Mouse (Mus musculus) CH12.LX (cell line): ENCODE results near the gene Lrmda. TPM values are rescaled to one million over a fixed set of nuclear protein-coding genes. Genes with fewer than 3 reads are reported as not detected.

Source experiments
- DNase-seq: peaks from one replicate; pipeline ENCODE4 v3.0.0-alpha.2; 2013; ENCODE audit errors: extremely low read depth
- H3K27ac ChIP-seq: 2 replicates; pipeline ENCODE4 v1.5.1; 2012; ENCODE audit warnings: low read depth, mild to moderate bottlenecking, control low read depth, moderate library complexity; ENCODE audit not compliant: insufficient read depth
- H3K27me3 ChIP-seq: replicated peaks from 2 replicates; pipeline ENCODE3; 2012; ENCODE audit warnings: inconsistent platforms
- H3K36me3 ChIP-seq, 2 experiments: replicated peaks in 1 of 2; 2 replicates each; pipeline versions ENCODE3 to v1.6.1; 2012; ENCODE audit warnings: inconsistent platforms in 1 of 2, low read length in 1 of 2, mild to moderate bottlenecking in 1 of 2, mixed read lengths in 1 of 2, moderate library complexity in 1 of 2; ENCODE audit not compliant: control insufficient read depth in 1 of 2, insufficient read depth in 1 of 2
- H3K4me1 ChIP-seq, 2 experiments: 2 replicates each; pipeline ENCODE4 v1.6.1; 2012; ENCODE audit warnings: inconsistent platforms in 1 of 2, moderate library complexity in 1 of 2; ENCODE audit not compliant: insufficient read depth in 2 of 2, control insufficient read depth in 1 of 2
- H3K4me2 ChIP-seq: 2 replicates; pipeline ENCODE4 v1.6.1; 2012; ENCODE audit warnings: low read depth, mild to moderate bottlenecking, control low read depth; ENCODE audit not compliant: poor library complexity, insufficient read depth, severe bottlenecking
- H3K4me3 ChIP-seq, 3 experiments: fragments of 150-350 bp in 1 of 3; sonication (generic) in 1 of 3; replicated peaks in 1 of 3; 2 replicates each; pipeline versions ENCODE3 to v1.5.1; 2011 to 2012; ENCODE audit warnings: low read depth in 2 of 3, low read length in 2 of 3, mild to moderate bottlenecking in 2 of 3, moderate library complexity in 2 of 3, control low read depth in 1 of 3, improper control_type of control experiment in 1 of 3, inconsistent platforms in 1 of 3, mixed read lengths in 1 of 3; ENCODE audit not compliant: poor library complexity in 1 of 3
- H3K79me2 ChIP-seq: replicated peaks from 2 replicates; pipeline ENCODE4 v1.6.1; 2012; ENCODE audit warnings: mild to moderate bottlenecking, moderate library complexity; ENCODE audit not compliant: control insufficient read depth, poor library complexity, insufficient read depth, severe bottlenecking; ENCODE audit errors: extremely low read depth
- H3K9ac ChIP-seq: 2 replicates; pipeline ENCODE4 v1.6.1; 2012; ENCODE audit warnings: low read depth, mild to moderate bottlenecking, control low read depth, moderate library complexity; ENCODE audit not compliant: insufficient read depth
- H3K9me3 ChIP-seq: replicated peaks from 2 replicates; pipeline ENCODE3; 2012; ENCODE audit warnings: low read length, inconsistent platforms, mixed read lengths
- BHLHE40 ChIP-seq: IDR thresholded peaks from 2 replicates; pipeline ENCODE4 v1.6.1; 2011; ENCODE audit warnings: mild to moderate bottlenecking, low read depth, low read length, improper control_type of control experiment
- CHD2 ChIP-seq: IDR thresholded peaks from 2 replicates; pipeline ENCODE4 v1.6.1; 2011; ENCODE audit warnings: low read length, improper control_type of control experiment
- E2F4 ChIP-seq: IDR thresholded peaks from 2 replicates; pipeline ENCODE4 v1.6.1; 2011; ENCODE audit warnings: low read depth, low read length, improper control_type of control experiment; ENCODE audit not compliant: insufficient replicate concordance
- ELF1 ChIP-seq: IDR thresholded peaks from 2 replicates; pipeline ENCODE4 v1.6.1; 2014; ENCODE audit warnings: low read depth, mild to moderate bottlenecking, inconsistent platforms, low read length, improper control_type of control experiment
- EP300 ChIP-seq: IDR thresholded peaks from 2 replicates; pipeline ENCODE4 v1.6.1; 2011; ENCODE audit warnings: low read length, improper control_type of control experiment
- GABPA ChIP-seq: IDR thresholded peaks from 2 replicates; pipeline ENCODE4 v1.6.1; 2012; ENCODE audit warnings: low read depth, low read length, improper control_type of control experiment, inconsistent platforms; ENCODE audit not compliant: insufficient replicate concordance
- HCFC1 ChIP-seq: IDR thresholded peaks from 2 replicates; pipeline ENCODE4 v1.6.1; 2012; ENCODE audit warnings: low read depth, mild to moderate bottlenecking, inconsistent platforms, low read length, improper control_type of control experiment
- IRF4 ChIP-seq: IDR thresholded peaks from 2 replicates; pipeline ENCODE4 v1.6.1; 2014; ENCODE audit warnings: low read depth, mild to moderate bottlenecking, inconsistent platforms, low read length, improper control_type of control experiment
- JUND ChIP-seq: conservative IDR thresholded peaks from 2 replicates; pipeline ENCODE4 v1.6.1; 2011; ENCODE audit warnings: low read depth, low read length, improper control_type of control experiment
- MAFK ChIP-seq: IDR thresholded peaks from 2 replicates; pipeline ENCODE4 v1.6.1; 2011; ENCODE audit warnings: low read length, improper control_type of control experiment; ENCODE audit not compliant: insufficient replicate concordance
- MEF2A ChIP-seq: IDR thresholded peaks from 2 replicates; pipeline ENCODE4 v1.6.1; 2014; ENCODE audit warnings: low read depth, mild to moderate bottlenecking, inconsistent platforms, low read length, improper control_type of control experiment, borderline replicate concordance
- MYC ChIP-seq: IDR thresholded peaks from 2 replicates; pipeline ENCODE4 v1.6.1; 2011; ENCODE audit warnings: low read depth, mild to moderate bottlenecking, improper control_type of control experiment, low read length
- PAX5 ChIP-seq: IDR thresholded peaks from 2 replicates; pipeline ENCODE4 v1.6.1; 2012; ENCODE audit warnings: low read length, inconsistent platforms, mixed read lengths
- TBP ChIP-seq: conservative IDR thresholded peaks from 2 replicates; pipeline ENCODE4 v1.6.1; 2011; ENCODE audit warnings: low read depth, low read length, improper control_type of control experiment
- ZMIZ1 ChIP-seq: IDR thresholded peaks from 2 replicates; pipeline ENCODE4 v1.6.1; 2012; ENCODE audit warnings: low read depth, mild to moderate bottlenecking, inconsistent platforms, low read length, improper control_type of control experiment
- ZNF384 ChIP-seq: IDR thresholded peaks from 2 replicates; pipeline ENCODE4 v1.6.1; 2012; ENCODE audit warnings: low read depth, low read length, improper control_type of control experiment, inconsistent platforms
- dilution Hi-C: fragments of 300-500 bp; cut with MboI; formaldehyde crosslinking; loops from 2 replicates; pipeline ENCODE4 v1.14.3; 2020; ENCODE audit warnings: low sequenced_read_pairs; ENCODE audit not compliant: extremely low pct_unique_long_range_greater_than_20kb, extremely low pct_ligation_motif_present
- in situ Hi-C: fragments of 300-500 bp; cut with MboI; formaldehyde crosslinking; loops from 3 replicates; pipeline ENCODE4 v1.14.3; 2019; ENCODE audit warnings: low sequenced_read_pairs, low pct_ligation_motif_present, low pct_unique_long_range_greater_than_20kb, mixed read lengths
- polyA plus RNA-seq: library from polyadenylated mRNA; unstranded; fragments of >175 nt; gene quantifications from 2 replicates; pipeline ENCODE4 v1.2.1, GENCODE M21; 2012; ENCODE audit warnings: low read depth; ENCODE audit not compliant: insufficient read length
- total RNA-seq, 2 experiments: library from RNA; depleted of rRNA; stranded (reverse); fragments of 300-350 nt in 1 of 2; fragments of >200 nt in 1 of 2; gene quantifications; 2 replicates each; pipeline ENCODE4 v1.2.3; 2012 to 2014

Gene Lrmda
- total and polyA plus RNA-seq, 3 experiments = 0.89 to 3.7 (median 1.9) TPM

DNA sequence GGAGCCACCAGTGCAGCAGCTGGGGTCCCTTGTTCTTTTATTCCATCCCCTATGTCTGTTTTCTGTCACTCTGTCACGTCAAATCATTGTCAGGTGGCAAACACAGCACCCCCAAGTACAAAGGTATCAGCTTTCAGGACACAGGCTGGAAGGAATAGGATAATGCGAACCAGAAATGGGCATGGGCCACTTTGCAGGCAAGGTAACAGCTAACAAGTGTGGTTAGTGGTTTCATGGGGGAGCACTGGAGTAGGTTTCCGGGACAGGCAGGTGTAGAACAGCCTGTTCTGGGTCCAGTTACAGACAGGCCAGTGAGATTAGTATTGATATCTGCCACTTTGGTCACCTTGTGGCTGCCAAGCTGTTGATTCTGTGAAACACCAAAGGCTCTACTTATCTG, 917.2 kb downstream of the Lrmda start:
- TF ChIP-seq GABPA (no peak), EP300 (no peak), MYC (no peak), ZMIZ1 (no peak)
- DNase-seq = no peak
- 0 out of 4 replicates have a peak, but pooled peaks cover 2 to 5% of the 10 kb centered on the region in 2 experiments for H3K4me1 ChIP-seq
- dilution Hi-C loops = no loop called here
- H3K27me3 ChIP-seq = no peaks in the 10 kb centered on the region
- no peaks in the 10 kb centered on the region for H3K9me3 ChIP-seq
- no peak overlapping the region for H3K4me3 ChIP-seq
- peaks cover 0 to 16% of the 10 kb centered on the region in 2 experiments for H3K36me3 ChIP-seq
- no peak overlapping the region for H3K9ac ChIP-seq
- no peaks in the 10 kb centered on the region for H3K79me2 ChIP-seq
- in situ Hi-C loops = no loop called here
- H3K4me2 ChIP-seq = no peak overlapping the region
- H3K27ac ChIP-seq = no peak overlapping the region

DNA sequence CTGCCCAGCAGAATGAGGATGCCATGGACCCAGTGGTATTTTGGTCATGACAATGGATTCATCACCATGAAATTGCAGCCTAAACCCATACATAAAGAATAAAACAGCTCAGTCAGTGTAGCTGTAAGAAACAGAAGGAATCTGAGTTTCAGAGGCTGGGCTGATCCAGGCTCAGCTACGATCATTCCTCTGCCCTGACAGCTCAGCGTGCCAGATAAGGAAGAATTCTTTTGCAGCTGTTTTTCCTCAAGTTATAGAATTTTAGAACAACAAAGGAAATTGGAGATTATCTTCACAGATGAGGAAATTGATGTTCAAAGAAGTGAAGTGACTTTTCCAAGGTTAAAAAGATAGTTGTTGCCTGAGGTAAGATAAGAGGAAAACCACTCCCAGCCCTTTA, 921.1 kb downstream of the Lrmda start:
- TF ChIP-seq TBP = no peak
- TF ChIP-seq IRF4 = no peak
- no peak for TF ChIP-seq EP300
- no peak for TF ChIP-seq PAX5
- TF ChIP-seq HCFC1 = no peak
- TF ChIP-seq ZNF384 = no peak
- TF ChIP-seq JUND = no peak
- no peak for TF ChIP-seq MEF2A
- Histone ChIP-seq H3K4me3 (no peak overlapping the region), H3K36me3 (peaks cover 0 to 2% of the 10 kb centered on the region in 2 experiments), H3K4me2 (no peak overlapping the region), H3K27me3 (no peaks in the 10 kb centered on the region), H3K9ac (no peak overlapping the region), H3K27ac (no peak overlapping the region), H3K9me3 (no peaks in the 10 kb centered on the region), H3K79me2 (no peaks in the 10 kb centered on the region), H3K4me1 (0 out of 4 replicates have a peak, but pooled peaks cover 2 to 5% of the 10 kb centered on the region in 2 experiments)
- dilution Hi-C loops = no loop called here
- no peak for DNase-seq
- in situ Hi-C loops = no loop called here

DNA sequence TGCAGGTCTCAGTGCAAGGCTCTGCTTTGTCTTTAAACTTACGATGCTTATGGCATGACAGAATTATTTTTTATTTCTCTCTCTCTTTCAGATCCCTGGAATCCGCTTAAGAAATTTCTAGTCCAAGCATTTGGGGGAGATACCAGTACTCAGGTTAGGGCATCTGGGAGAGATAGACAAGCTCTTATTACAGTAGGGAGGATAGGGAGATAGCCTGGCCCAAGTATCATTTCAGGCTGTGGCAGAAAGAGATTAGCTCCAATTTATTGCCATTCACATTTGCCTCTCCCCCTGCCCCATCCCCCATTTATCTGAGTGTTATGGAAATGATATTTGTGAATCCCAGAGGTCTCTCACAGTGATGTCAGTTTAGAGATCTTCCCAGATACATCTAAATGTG, 923.1 kb downstream of the Lrmda start:
- in situ Hi-C loops = no loop called here
- DNase-seq = no peak
- Histone ChIP-seq H3K79me2 (no peaks in the 10 kb centered on the region), H3K4me2 (no peak overlapping the region), H3K4me1 (peaks cover 2 to 12% of the 10 kb centered on the region in 2 experiments; a peak in 2 of 4 replicates), H3K9me3 (no peaks in the 10 kb centered on the region), H3K9ac (no peak overlapping the region), H3K36me3 (no peaks in the 10 kb centered on the region), H3K4me3 (no peak overlapping the region), H3K27ac (no peak overlapping the region), H3K27me3 (no peaks in the 10 kb centered on the region)
- dilution Hi-C loops = no loop called here
- no peak for TF ChIP-seq EP300
- no peak for TF ChIP-seq PAX5
- no peak for TF ChIP-seq MAFK
- no peak for TF ChIP-seq BHLHE40
- no peak for TF ChIP-seq JUND
- no peak for TF ChIP-seq HCFC1
- no peak for TF ChIP-seq CHD2
- TF ChIP-seq ELF1 = no peak
- no peak for TF ChIP-seq E2F4
- no peak for TF ChIP-seq TBP
- no peak for TF ChIP-seq GABPA
